Mouse (Mus musculus) B cell, adult (primary cell): ENCODE results near the gene Ubr4. TPM values are rescaled to one million over a fixed set of nuclear protein-coding genes. Genes with fewer than 3 reads are reported as not detected.

Source experiments
- total RNA-seq: library from RNA; stranded (reverse); gene quantifications from 4 replicates; pipeline ENCODE4 v1.2.4, GENCODE M21; 2023; ENCODE audit not compliant: inconsistent age

Ubr4 gene
- total RNA-seq: 190 to 210 TPM (median 201 TPM) in 4 replicates

DNA sequence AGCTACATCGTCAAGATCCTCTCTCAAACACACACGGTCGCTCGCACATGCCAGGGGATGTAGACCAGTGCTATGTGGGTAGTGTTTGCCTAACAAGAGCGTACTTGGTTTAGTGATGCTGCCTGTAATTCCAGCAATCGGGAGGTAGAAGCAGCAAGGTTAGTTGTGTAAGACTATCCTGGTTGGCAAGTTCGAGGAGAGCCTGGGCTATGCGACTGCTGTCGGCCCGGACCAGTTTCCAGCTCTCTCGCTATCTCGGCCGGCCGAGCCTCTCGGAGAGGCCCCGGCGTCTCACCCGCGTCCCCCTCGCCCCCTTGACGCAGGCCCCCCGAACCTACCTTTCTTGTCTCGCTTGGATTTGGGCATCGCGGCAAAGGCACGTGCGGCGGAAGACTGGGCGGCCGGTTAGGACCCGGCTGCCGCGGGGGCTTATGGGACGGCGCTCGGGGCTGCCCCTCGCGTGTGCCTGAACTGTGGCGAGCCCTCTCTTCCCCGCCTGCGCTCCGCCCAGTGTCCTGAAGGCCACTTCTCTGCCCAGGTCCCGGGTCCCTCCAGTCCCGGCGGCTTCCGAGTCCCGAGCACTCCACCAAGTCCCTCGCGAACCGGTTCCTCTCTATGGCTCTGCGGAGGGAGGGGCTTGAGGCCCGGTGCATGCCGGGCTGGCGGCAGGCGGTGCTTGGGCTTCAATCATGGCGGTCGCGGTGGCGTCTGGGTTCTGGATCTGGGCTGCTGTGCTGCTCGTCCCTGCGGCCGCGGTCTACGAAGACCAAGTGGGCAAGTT lies at the start of gene Ubr4, which contains the start of the genes Mrto4 and Emc1:
Gene Ubr4, plus strand, starts transcription at position 679 of the 781 bp plus-strand sequence.
Gene Mrto4, minus strand, starts transcription at position 646 of the 781 bp plus-strand sequence.
Gene Emc1, plus strand, starts transcription at position 657 of the 781 bp plus-strand sequence.

DNA sequence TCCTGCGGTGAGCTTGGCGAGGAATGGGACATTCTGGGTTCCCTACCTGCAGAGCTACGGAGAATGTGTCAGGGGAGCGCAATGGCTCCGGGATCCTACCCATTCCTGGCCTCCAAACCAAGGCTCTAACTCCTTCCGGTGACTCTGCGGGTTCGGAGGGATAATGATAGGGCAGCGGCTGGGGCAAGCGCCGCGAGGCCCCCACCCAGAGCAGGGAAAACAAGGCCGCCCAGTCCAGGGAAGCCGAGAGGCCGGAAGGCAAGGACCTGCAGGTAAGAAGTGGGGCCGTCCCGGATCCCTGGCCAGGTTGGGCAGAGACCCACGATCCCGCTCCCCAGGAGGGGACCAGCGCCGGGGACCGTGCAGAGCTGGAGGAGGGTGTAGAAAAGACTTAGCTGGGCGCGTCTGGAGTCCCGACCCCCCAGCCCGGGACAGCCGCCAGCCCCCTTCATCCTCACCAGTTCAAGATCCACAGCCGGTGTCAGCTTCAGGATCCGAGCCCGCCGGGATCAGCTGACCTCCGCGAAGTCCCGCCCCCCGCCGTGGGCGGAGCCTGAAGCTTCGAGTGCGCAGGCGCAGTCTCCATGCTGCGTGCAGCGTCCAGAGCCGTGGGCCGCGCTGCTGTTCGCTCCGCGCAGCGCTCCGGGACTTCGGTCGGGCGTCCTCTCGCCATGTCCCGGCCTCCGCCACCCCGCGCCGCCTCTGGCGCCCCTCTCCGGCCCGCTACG lies 42.1 kb upstream of the Ubr4 start, which contains the start of the genes Pqlc2 and Akr7a5:
Gene Pqlc2, minus strand, starts transcription at position 538 of the 728 bp plus-strand sequence.
Gene Akr7a5, plus strand, starts transcription at position 574 of the 728 bp plus-strand sequence.

GRCm38 (mm10) chr4:139530248-139530647 lies 177.8 kb downstream of the Ubr4 start, which contains the start of gene Iffo2:
TSS of gene Iffo2 (plus strand) at chr4:139530548.

Other genes with a start within 250 kb of the Ubr4 start
- 109 to 130 TPM (median 112 TPM) in 4 replicates for gene Minos1, start 221.5 kb upstream of the Ubr4 start, total RNA-seq
- gene Capzb, start 159.7 kb upstream of the Ubr4 start, total RNA-seq: 415 to 482 TPM (median 452 TPM) in 4 replicates
- 28.6 to 30.6 TPM (median 29.7 TPM) in 4 replicates for gene Pqlc2, start 41.9 kb upstream of the Ubr4 start, total RNA-seq
- 23.2 to 30.1 TPM (median 24.2 TPM) in 4 replicates for gene Akr7a5, start 41.9 kb upstream of the Ubr4 start, total RNA-seq
- gene Mrto4, start within 50 bp of the Ubr4 start, total RNA-seq: 101 to 120 TPM (median 110 TPM) in 4 replicates
- gene Emc1, start within 50 bp of the Ubr4 start, total RNA-seq: 34.9 to 47.7 TPM (median 39.3 TPM) in 4 replicates
- gene Iffo2, start 177.9 kb downstream of the Ubr4 start, total RNA-seq: 0.77 to 2.0 TPM (median 1.2 TPM) in 4 replicates